Mouse (Mus musculus) liver, embryonic 11.5 days (tissue): ENCODE data around the gene Pus7. TPM values are rescaled to one million over a fixed set of nuclear protein-coding genes. Genes with fewer than 3 reads are reported as not detected.

Source experiments
- ATAC-seq: fragments of 200-750 bp; cut with Nextera tagmentation; replicated peaks from 2 replicates; pipeline ENCODE4 v1.8.0; 2017; ENCODE audit warnings: moderate number of reproducible peaks, mild to moderate bottlenecking, moderate TSS enrichment, moderate library complexity; ENCODE audit not compliant: low FRiP score
- DNase-seq: peaks from one replicate; pipeline ENCODE4 v3.0.0-alpha.2; 2017; ENCODE audit warnings: low spot score
- H3K27ac ChIP-seq: fragments of 300-500 bp; sonication (generic); 2 replicates; pipeline ENCODE4 v1.5.1; 2014; ENCODE audit warnings: mild to moderate bottlenecking, low read depth, low read length, control low read depth
- H3K27me3 ChIP-seq: fragments of 300-500 bp; sonication (generic); replicated peaks from 2 replicates; pipeline ENCODE4 v1.6.1; 2014; ENCODE audit warnings: low read length, mixed read lengths; ENCODE audit not compliant: control insufficient read depth, insufficient read depth
- H3K36me3 ChIP-seq: fragments of 300-500 bp; sonication (generic); 2 replicates; pipeline ENCODE4 v1.6.1; 2014; ENCODE audit warnings: mild to moderate bottlenecking, low read length, moderate library complexity, mixed read lengths; ENCODE audit not compliant: control insufficient read depth, insufficient read depth
- H3K4me1 ChIP-seq: fragments of 300-500 bp; sonication (generic); replicated peaks from 2 replicates; pipeline ENCODE4 v1.6.1; 2014; ENCODE audit warnings: low read length, mixed read lengths; ENCODE audit not compliant: control insufficient read depth, insufficient read depth
- H3K4me2 ChIP-seq: fragments of 300-500 bp; sonication (generic); 2 replicates; pipeline ENCODE4 v1.6.1; 2014; ENCODE audit warnings: mild to moderate bottlenecking, control low read depth, moderate library complexity
- H3K4me3 ChIP-seq: fragments of 300-500 bp; sonication (generic); 2 replicates; pipeline ENCODE4 v1.5.1; 2014; ENCODE audit warnings: low read depth, low read length, control low read depth
- H3K9ac ChIP-seq: fragments of 300-500 bp; sonication (generic); 2 replicates; pipeline ENCODE4 v1.6.1; 2014; ENCODE audit warnings: low read depth, low read length, control low read depth
- H3K9me3 ChIP-seq: fragments of 300-500 bp; sonication (generic); 2 replicates; pipeline ENCODE4 v1.6.1; 2016; ENCODE audit warnings: low read length, inconsistent platforms, mixed read lengths; ENCODE audit not compliant: control insufficient read depth
- WGBS: fragments of 180-500 bp; shearing (Covaris S2); extraction: QIAGEN DNeasy Blood & Tissue Kit; methylation state at CpG from one replicate; pipeline ENCODE4 v1.1.7; 2014; 5-methylcytosine and 5-hydroxymethylcytosine counted together
- polyA plus RNA-seq: library from polyadenylated mRNA; unstranded; fragments of >200 nt; fragmentation: Nextera tagmentation; extraction: Ambion mirVana; gene quantifications from 2 replicates; pipeline ENCODE4 v1.2.1, GENCODE M21; 2014

The Pus7 gene
- polyA plus RNA-seq, 1 experiment from 2014 or later, result 54.3 TPM

- 91% methylated on average over 5 of the region's 5 CpGs for WGBS
- no peak overlapping the region for H3K9ac ChIP-seq
- H3K4me3 ChIP-seq, result no peak overlapping the region
- DNase-seq, result no peak
- H3K36me3 ChIP-seq, result peaks cover 34% of the 10 kb centered on the region; the same call in 1 of the 2 replicates
- no peaks in the 10 kb centered on the region for H3K4me1 ChIP-seq
- H3K4me2 ChIP-seq, result no peak overlapping the region
- H3K9me3 ChIP-seq, result no peaks in the 10 kb centered on the region
- H3K27ac ChIP-seq, result no peak overlapping the region
- no peak for ATAC-seq
- H3K27me3 ChIP-seq, result no peaks in the 10 kb centered on the region
These were observed 19.0 kb downstream of the Pus7 start for GRCm38 (mm10) chr5:23764557-23764956.

- Histone ChIP-seq H3K9ac (no peak overlapping the region), H3K27ac (no peak overlapping the region), H3K4me2 (no peak overlapping the region), H3K9me3 (no peaks in the 10 kb centered on the region), H3K36me3 (peaks cover 33% of the 10 kb centered on the region; the same call in 1 of the 2 replicates), H3K4me3 (no peak overlapping the region), H3K4me1 (no peaks in the 10 kb centered on the region), H3K27me3 (no peaks in the 10 kb centered on the region)
- DNase-seq (no peak), ATAC-seq (no peak)
- 94% methylated on average over 6 of the region's 6 CpGs for WGBS
These were observed 21.0 kb downstream of the Pus7 start for GRCm38 (mm10) chr5:23762531-23762930.

- Histone ChIP-seq H3K36me3 (peaks cover 44% of the 10 kb centered on the region), H3K9me3 (no peaks in the 10 kb centered on the region), H3K27me3 (no peaks in the 10 kb centered on the region), H3K4me3 (no peak overlapping the region), H3K27ac (no peak overlapping the region), H3K4me2 (no peak overlapping the region), H3K4me1 (no peaks in the 10 kb centered on the region), H3K9ac (no peak overlapping the region)
- no peak for ATAC-seq
- DNase-seq, result no peak
- WGBS, result 65% methylated on average over 2 of the region's 2 CpGs
These were observed 24.9 kb downstream of the Pus7 start for GRCm38 (mm10) chr5:23758633-23759032.

GRCm38 (mm10) chr5:23756368-23756767 is 27.1 kb downstream of the Pus7 start:
- Histone ChIP-seq H3K4me3 (no peak overlapping the region), H3K4me2 (no peak overlapping the region), H3K27ac (no peak overlapping the region), H3K27me3 (no peaks in the 10 kb centered on the region), H3K4me1 (no peaks in the 10 kb centered on the region), H3K9ac (no peak overlapping the region), H3K9me3 (no peaks in the 10 kb centered on the region), H3K36me3 (peaks cover 42% of the 10 kb centered on the region)
- WGBS, result 91% methylated on average over 4 of the region's 4 CpGs
- no peak for ATAC-seq
- DNase-seq, result no peak

GRCm38 (mm10) chr5:23755591-23755990 is 27.9 kb downstream of the Pus7 start:
- ATAC-seq, result no peak
- WGBS, result 97% methylated on average over 9 of the region's 9 CpGs
- Histone ChIP-seq H3K27me3 (no peaks in the 10 kb centered on the region), H3K4me1 (no peaks in the 10 kb centered on the region), H3K27ac (no peak overlapping the region), H3K4me2 (no peak overlapping the region), H3K9me3 (no peaks in the 10 kb centered on the region), H3K4me3 (no peak overlapping the region), H3K9ac (no peak overlapping the region), H3K36me3 (peaks cover 44% of the 10 kb centered on the region)
- no peak for DNase-seq

- H3K4me2 ChIP-seq, result no peak overlapping the region
- no peak overlapping the region for H3K9ac ChIP-seq
- no peak overlapping the region for H3K27ac ChIP-seq
- H3K9me3 ChIP-seq, result no peaks in the 10 kb centered on the region
- peaks cover 31% of the 10 kb centered on the region; the same call in 1 of the 2 replicates for H3K36me3 ChIP-seq
- DNase-seq (no peak), ATAC-seq (no peak)
- no peaks in the 10 kb centered on the region for H3K4me1 ChIP-seq
- WGBS, result 80% methylated on average over 2 of the region's 2 CpGs
- H3K27me3 ChIP-seq, result no peaks in the 10 kb centered on the region
- no peak overlapping the region for H3K4me3 ChIP-seq
These were observed 33.6 kb downstream of the Pus7 start for GRCm38 (mm10) chr5:23749882-23750281.

- H3K9ac ChIP-seq, result no peak overlapping the region
- DNase-seq (no peak), ATAC-seq (no peak)
- no peaks in the 10 kb centered on the region for H3K4me1 ChIP-seq
- peaks cover 40% of the 10 kb centered on the region for H3K36me3 ChIP-seq
- no peaks in the 10 kb centered on the region for H3K9me3 ChIP-seq
- H3K4me2 ChIP-seq, result no peak overlapping the region
- WGBS, result 94% methylated on average over 12 of the region's 12 CpGs
- H3K27me3 ChIP-seq, result no peaks in the 10 kb centered on the region
- H3K27ac ChIP-seq, result no peak overlapping the region
- no peak overlapping the region for H3K4me3 ChIP-seq
These were observed 40.2 kb downstream of the Pus7 start for GRCm38 (mm10) chr5:23743261-23743660.

GRCm38 (mm10) chr5:23737111-23737510 is 46.4 kb downstream of the Pus7 start:
- Histone ChIP-seq H3K27ac (no peak overlapping the region), H3K9ac (no peak overlapping the region), H3K4me3 (no peak overlapping the region), H3K36me3 (peaks cover 8% of the 10 kb centered on the region), H3K4me1 (no peaks in the 10 kb centered on the region), H3K9me3 (no peaks in the 10 kb centered on the region), H3K4me2 (no peak overlapping the region), H3K27me3 (no peaks in the 10 kb centered on the region)
- ATAC-seq (no peak), DNase-seq (no peak)
- WGBS, result 85% methylated on average over 4 of the region's 4 CpGs

GRCm38 (mm10) chr5:23736366-23736765 is 47.1 kb downstream of the Pus7 start:
- no peak for ATAC-seq
- no peaks in the 10 kb centered on the region for H3K4me1 ChIP-seq
- H3K27ac ChIP-seq, result no peak overlapping the region
- WGBS, result 80% methylated on average over 4 of the region's 4 CpGs
- H3K4me2 ChIP-seq, result no peak overlapping the region
- peaks cover 6% of the 10 kb centered on the region for H3K36me3 ChIP-seq
- no peaks in the 10 kb centered on the region for H3K9me3 ChIP-seq
- H3K4me3 ChIP-seq, result no peak overlapping the region
- H3K27me3 ChIP-seq, result no peaks in the 10 kb centered on the region
- no peak for DNase-seq
- H3K9ac ChIP-seq, result no peak overlapping the region
